Mouse (Mus musculus): ENCODE measurements around the gene Gm42417. TPM values are rescaled to one million over a fixed set of nuclear protein-coding genes. Genes with fewer than 3 reads are reported as not detected.

Gm42417 gene
- polyA plus RNA-seq, 1 experiment = 0.05 TPM

DNA sequence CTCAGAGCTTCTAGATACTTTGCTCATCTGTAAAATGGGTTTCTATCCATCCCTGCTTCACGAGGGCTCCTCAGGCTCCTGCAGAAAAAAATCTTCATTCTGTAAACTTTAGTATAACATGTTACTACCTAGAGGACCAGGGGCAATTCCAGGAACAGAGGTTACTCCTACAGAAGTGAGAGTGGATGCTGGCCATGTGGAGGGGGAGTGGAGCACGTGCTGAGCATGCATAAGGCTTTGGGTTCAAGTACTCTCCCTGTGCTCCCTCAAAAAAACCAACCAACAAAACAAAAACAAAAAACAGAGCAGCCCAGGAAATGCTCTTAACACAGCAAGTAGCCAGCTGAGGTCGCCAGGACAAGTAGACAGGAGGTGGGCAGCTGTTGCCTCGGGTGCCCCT is 24.4 kb upstream of the Gm42417 start:
- no peak for TF ChIP-seq CTCF (IDR thresholded peaks at IDR 0.05; ENCODE audit: control insufficient read depth, insufficient read depth, insufficient replicate concordance, low read depth, low read length)
- TF ChIP-seq POLR2A (IDR thresholded peaks at IDR 0.05; ENCODE audit: control insufficient read depth, low read depth, low read length) = no peak
- H3K27me3 ChIP-seq (ENCODE audit: control insufficient read depth, insufficient read depth, low read length) = no peaks in the 10 kb centered on the region
- no peaks in the 10 kb centered on the region; the same call in 1 of the 2 replicates for H3K36me3 ChIP-seq (ENCODE audit: control insufficient read depth, insufficient read depth, low read length)
- H3K4me1 ChIP-seq (ENCODE audit: control insufficient read depth, insufficient read depth, low read length) = peaks cover 8% of the 10 kb centered on the region
- H3K27ac ChIP-seq (ENCODE audit: control insufficient read depth, insufficient read depth, low read depth, low read length) = no peak overlapping the region
- H3K4me3 ChIP-seq (ENCODE audit: control insufficient read depth, low read depth, low read length) = no peak overlapping the region

DNA sequence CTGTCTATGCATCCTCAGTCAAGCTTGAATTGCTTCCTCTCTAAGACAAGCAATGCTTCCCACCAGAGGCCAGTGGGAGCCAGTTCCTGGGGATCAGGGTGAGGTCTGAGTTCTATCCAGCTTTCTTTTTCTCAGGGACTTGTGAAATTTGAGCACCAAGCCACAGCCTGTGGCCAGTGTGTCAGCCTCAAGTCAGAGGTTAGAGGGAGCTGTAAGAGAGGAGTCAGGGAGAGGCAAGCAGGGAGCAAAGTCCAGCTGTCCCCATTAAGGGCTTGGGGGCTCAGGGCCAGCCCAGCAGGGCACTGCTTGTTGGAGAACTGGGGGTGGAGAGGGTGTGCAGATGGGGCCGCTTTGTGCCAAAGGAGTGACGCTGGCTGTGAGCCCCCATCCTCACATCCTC is 24.0 kb upstream of the Gm42417 start:
- Histone ChIP-seq H3K4me1 (ENCODE audit: control insufficient read depth, insufficient read depth, low read length) (peaks cover 12% of the 10 kb centered on the region), H3K27ac (ENCODE audit: control insufficient read depth, insufficient read depth, low read depth, low read length) (no peak overlapping the region), H3K36me3 (ENCODE audit: control insufficient read depth, insufficient read depth, low read length) (no peaks in the 10 kb centered on the region; the same call in 1 of the 2 replicates), H3K27me3 (ENCODE audit: control insufficient read depth, insufficient read depth, low read length) (no peaks in the 10 kb centered on the region), H3K4me3 (ENCODE audit: control insufficient read depth, low read depth, low read length) (no peak overlapping the region)
- TF ChIP-seq POLR2A (IDR thresholded peaks at IDR 0.05; ENCODE audit: control insufficient read depth, low read depth, low read length) = no peak
- TF ChIP-seq CTCF (IDR thresholded peaks at IDR 0.05; ENCODE audit: control insufficient read depth, insufficient read depth, insufficient replicate concordance, low read depth, low read length) = no peak

DNA sequence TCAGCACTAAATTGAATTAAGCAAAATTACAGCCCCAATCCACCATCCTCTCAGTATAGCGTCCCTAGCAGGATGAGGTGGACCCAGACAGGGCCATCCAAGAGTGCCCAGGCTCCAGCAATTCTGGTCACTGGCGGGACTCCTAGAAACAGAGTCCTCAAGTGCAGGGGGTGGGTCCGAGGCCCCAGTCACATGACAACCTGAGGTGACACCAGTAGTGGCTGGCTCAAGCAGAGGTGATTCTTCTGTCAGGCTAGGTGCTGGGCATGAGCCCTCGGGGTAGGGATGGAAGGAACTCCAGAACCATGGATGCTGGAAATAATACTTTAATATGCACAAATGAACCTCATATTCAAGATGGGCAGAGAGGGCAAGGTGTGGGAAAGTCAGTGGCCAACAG is 23.2 kb upstream of the Gm42417 start:
- no peak overlapping the region for H3K27ac ChIP-seq (ENCODE audit: control insufficient read depth, insufficient read depth, low read depth, low read length)
- no peak overlapping the region for H3K4me3 ChIP-seq (ENCODE audit: control insufficient read depth, low read depth, low read length)
- H3K36me3 ChIP-seq (ENCODE audit: control insufficient read depth, insufficient read depth, low read length) = no peaks in the 10 kb centered on the region; the same call in 1 of the 2 replicates
- TF ChIP-seq CTCF (IDR thresholded peaks at IDR 0.05; ENCODE audit: control insufficient read depth, insufficient read depth, insufficient replicate concordance, low read depth, low read length) = no peak
- no peak for TF ChIP-seq POLR2A (IDR thresholded peaks at IDR 0.05; ENCODE audit: control insufficient read depth, low read depth, low read length)
- no peaks in the 10 kb centered on the region for H3K27me3 ChIP-seq (ENCODE audit: control insufficient read depth, insufficient read depth, low read length)
- H3K4me1 ChIP-seq (ENCODE audit: control insufficient read depth, insufficient read depth, low read length) = peaks cover 19% of the 10 kb centered on the region

DNA sequence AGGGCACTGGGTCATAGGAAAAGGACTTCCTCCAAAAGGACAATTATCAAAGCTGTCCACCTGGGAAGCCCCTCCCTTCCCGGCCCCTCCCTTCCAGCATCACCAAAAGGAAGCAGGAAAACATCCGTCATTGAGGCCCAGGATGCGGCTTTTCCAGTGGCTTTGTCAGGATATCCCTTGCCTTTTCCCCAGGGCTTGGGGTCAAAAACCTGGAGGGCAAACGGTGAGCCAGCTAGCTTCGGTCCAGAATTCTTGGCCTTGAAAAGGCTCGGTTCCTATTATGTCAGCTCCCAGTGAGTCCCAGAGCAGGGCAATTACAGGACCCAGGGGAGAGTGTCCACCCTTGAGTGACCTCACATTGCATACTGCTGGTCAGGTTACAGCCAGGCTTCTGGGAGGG is 21.7 kb upstream of the Gm42417 start:
- Histone ChIP-seq H3K27ac (ENCODE audit: control insufficient read depth, insufficient read depth, low read depth, low read length) (no peak overlapping the region), H3K36me3 (ENCODE audit: control insufficient read depth, insufficient read depth, low read length) (no peaks in the 10 kb centered on the region; the same call in 1 of the 2 replicates), H3K27me3 (ENCODE audit: control insufficient read depth, insufficient read depth, low read length) (no peaks in the 10 kb centered on the region; the same call in 1 of the 2 replicates), H3K4me3 (ENCODE audit: control insufficient read depth, low read depth, low read length) (no peak overlapping the region), H3K4me1 (ENCODE audit: control insufficient read depth, insufficient read depth, low read length) (peaks cover 34% of the 10 kb centered on the region)
- TF ChIP-seq CTCF (IDR thresholded peaks at IDR 0.05; ENCODE audit: control insufficient read depth, insufficient read depth, insufficient replicate concordance, low read depth, low read length) = no peak
- TF ChIP-seq POLR2A (IDR thresholded peaks at IDR 0.05; ENCODE audit: control insufficient read depth, low read depth, low read length) = no peak

DNA sequence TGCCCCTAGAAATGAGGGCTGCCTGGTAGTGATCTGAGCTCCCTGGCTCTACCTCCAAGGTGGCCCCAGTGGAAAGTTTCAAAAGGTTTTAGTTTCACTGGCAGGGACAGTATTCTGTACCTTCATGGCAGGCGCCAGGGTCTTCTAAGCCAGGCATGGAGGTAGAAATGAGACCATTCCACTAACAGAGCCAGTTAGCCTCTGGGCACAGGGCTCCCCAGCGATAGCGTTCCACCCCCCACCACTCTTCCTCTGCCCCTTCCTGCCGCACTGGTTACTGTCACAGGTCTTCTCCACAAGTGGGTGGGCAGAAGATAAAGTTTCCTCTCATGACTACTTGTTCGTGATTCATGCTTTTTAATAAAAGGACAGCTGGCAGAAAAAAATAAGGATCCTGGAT is 20.7 kb upstream of the Gm42417 start:
- TF ChIP-seq POLR2A (IDR thresholded peaks at IDR 0.05; ENCODE audit: control insufficient read depth, low read depth, low read length) = no peak
- no peak for TF ChIP-seq CTCF (IDR thresholded peaks at IDR 0.05; ENCODE audit: control insufficient read depth, insufficient read depth, insufficient replicate concordance, low read depth, low read length)
- Histone ChIP-seq H3K4me3 (ENCODE audit: control insufficient read depth, low read depth, low read length) (no peak overlapping the region), H3K36me3 (ENCODE audit: control insufficient read depth, insufficient read depth, low read length) (no peaks in the 10 kb centered on the region; the same call in 1 of the 2 replicates), H3K27me3 (ENCODE audit: control insufficient read depth, insufficient read depth, low read length) (no peaks in the 10 kb centered on the region; the same call in 1 of the 2 replicates), H3K27ac (ENCODE audit: control insufficient read depth, insufficient read depth, low read depth, low read length) (no peak overlapping the region), H3K4me1 (ENCODE audit: control insufficient read depth, insufficient read depth, low read length) (peaks cover 39% of the 10 kb centered on the region)

DNA sequence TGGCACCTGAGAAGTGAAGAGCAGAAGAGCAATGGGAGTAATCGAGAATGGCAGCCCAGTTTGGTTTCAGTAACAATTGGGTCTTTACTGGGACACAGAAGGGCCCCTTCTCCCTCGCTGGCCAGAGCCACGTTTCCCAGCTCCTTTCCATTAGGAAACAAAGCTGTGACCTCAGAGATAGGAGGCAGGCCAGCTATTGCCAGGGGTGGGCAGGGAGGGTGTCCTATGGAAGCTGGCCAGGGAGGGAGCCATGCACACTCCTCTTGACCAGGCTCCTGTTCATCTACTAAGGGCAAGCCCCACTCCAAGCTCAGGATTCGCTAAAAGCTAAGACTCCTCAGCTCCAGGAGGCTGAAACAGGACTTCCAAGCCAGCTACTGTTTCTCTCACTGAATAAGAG is 20.0 kb upstream of the Gm42417 start:
- peaks cover 39% of the 10 kb centered on the region for H3K4me1 ChIP-seq (ENCODE audit: control insufficient read depth, insufficient read depth, low read length)
- H3K36me3 ChIP-seq (ENCODE audit: control insufficient read depth, insufficient read depth, low read length) = no peaks in the 10 kb centered on the region; the same call in 1 of the 2 replicates
- H3K4me3 ChIP-seq (ENCODE audit: control insufficient read depth, low read depth, low read length) = no peak overlapping the region
- no peak for TF ChIP-seq CTCF (IDR thresholded peaks at IDR 0.05; ENCODE audit: control insufficient read depth, insufficient read depth, insufficient replicate concordance, low read depth, low read length)
- TF ChIP-seq POLR2A (IDR thresholded peaks at IDR 0.05; ENCODE audit: control insufficient read depth, low read depth, low read length) = no peak
- H3K27ac ChIP-seq (ENCODE audit: control insufficient read depth, insufficient read depth, low read depth, low read length) = no peak overlapping the region
- no peaks in the 10 kb centered on the region; the same call in 1 of the 2 replicates for H3K27me3 ChIP-seq (ENCODE audit: control insufficient read depth, insufficient read depth, low read length)

DNA sequence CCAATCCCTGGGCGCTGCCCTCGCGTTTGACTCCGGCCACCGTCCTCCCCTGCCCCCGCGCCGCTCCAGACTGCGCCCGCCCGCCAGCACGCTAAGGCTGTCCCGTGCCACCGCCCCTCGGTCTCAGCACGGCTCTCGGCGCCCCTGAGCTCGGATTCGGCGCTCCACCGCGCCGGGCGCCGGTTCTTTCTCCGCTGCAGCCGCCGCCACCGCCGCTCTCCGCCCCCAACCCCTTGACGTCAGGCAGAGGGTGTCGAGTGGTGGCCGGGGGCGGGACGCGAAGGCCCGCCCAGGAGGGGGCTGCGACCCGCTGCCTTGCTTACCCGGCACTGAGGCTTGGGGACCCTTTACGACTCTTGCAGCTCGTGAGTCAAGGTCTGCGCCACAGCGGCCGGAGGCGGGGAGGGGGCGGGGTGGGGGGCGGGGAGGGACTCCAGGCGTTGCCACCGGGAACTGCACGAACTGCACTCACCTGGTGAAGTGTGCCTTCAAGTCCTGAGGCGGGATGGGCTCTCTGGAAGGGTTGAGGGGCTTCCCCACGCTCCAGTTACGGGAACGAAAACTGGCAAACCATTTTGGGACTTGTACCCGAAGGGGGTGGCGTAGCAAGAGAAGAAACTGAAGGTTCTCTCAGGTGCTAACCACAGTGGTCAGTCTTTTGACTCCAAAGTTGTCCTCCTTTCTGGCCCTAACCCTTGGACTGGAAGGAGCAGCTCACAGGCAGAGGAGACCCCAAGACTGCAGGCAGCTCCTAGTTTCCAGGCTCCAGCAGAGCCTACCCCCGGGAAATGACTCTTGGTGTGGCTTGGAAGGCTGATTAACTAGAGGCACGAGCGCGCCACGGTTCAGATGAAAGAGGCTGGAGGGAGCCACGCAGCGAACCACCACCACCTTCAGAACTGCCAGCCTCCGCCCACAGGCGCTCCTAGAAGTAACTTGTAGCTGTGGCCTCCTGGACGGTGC is 19.1 kb upstream of the Gm42417 start, which contains the start of gene Sema4c:
Gene Sema4c, minus strand, starts transcription at position 319 of the 963 bp plus-strand sequence.
- H3K4me3 ChIP-seq (ENCODE audit: control insufficient read depth, low read depth, low read length) = peak within 1 kb of the TSS; percentile 89
- no peaks in the 10 kb centered on the region; the same call in 1 of the 2 replicates for H3K27me3 ChIP-seq (ENCODE audit: control insufficient read depth, insufficient read depth, low read length)
- H3K36me3 ChIP-seq (ENCODE audit: control insufficient read depth, insufficient read depth, low read length) = no peaks in the 10 kb centered on the region; the same call in 1 of the 2 replicates
- TF ChIP-seq CTCF (IDR thresholded peaks at IDR 0.05; ENCODE audit: control insufficient read depth, insufficient read depth, insufficient replicate concordance, low read depth, low read length) (no peak), POLR2A (IDR thresholded peaks at IDR 0.05; ENCODE audit: control insufficient read depth, low read depth, low read length) (peak; percentile 42; the same call in 1 of the 2 replicates)
- peak within 1 kb of the TSS; percentile 75 for H3K27ac ChIP-seq (ENCODE audit: control insufficient read depth, insufficient read depth, low read depth, low read length)
- peaks cover 39% of the 10 kb centered on the region for H3K4me1 ChIP-seq (ENCODE audit: control insufficient read depth, insufficient read depth, low read length)
